Mouse (Mus musculus): ENCODE results near the gene Mob3c.

GRCm38 (mm10) chr4:115863880-115864279, 36.0 kb downstream of the Mob3c start:
- TF ChIP-seq GATA1 (IDR thresholded peaks at IDR 0.05; ENCODE audit: low read length) = no peak
- TF ChIP-seq TAL1 (IDR thresholded peaks at IDR 0.05; ENCODE audit: low read length) = no peak
